Comparison of ENCODE assay signal across 8 mouse cellular contexts in genomic region chr14:103051159-103051769, GRCm38 (mm10). TPM values are rescaled to one million over a fixed set of nuclear protein-coding genes. Genes with fewer than 3 reads are reported as not detected.
DNase-seq lines count a peak whose midpoint lies in the region; ATAC-seq and TF ChIP-seq lines count a peak whose summit lies in the region.

No protein-coding gene starts in this region.

- peak; percentile 69; the same call in 1 of the 2 replicates for ATAC-seq in forebrain, embryonic 15.5 days (replicated peaks)
- peak; percentile 91 for ATAC-seq in lung, embryonic 14.5 days (ENCODE audit: insufficient read depth)

- no peaks in the 10 kb centered on the region for H3K9me3 ChIP-seq in forebrain, embryonic 15.5 days
- H3K9me3 ChIP-seq in lung, embryonic 14.5 days (ENCODE audit: low read depth, low read length) = no peaks in the 10 kb centered on the region

- H3K4me2 ChIP-seq in forebrain, embryonic 15.5 days (replicated peaks) = no peak overlapping the region
- H3K4me2 ChIP-seq in lung, embryonic 14.5 days = no peak overlapping the region

- 29% methylated on average over 8 of the region's 8 CpGs for WGBS in forebrain, embryonic 15.5 days
- WGBS in lung, embryonic 14.5 days = 33% methylated on average over 8 of the region's 8 CpGs

- peak; percentile 91 for DNase-seq in ES-CJ7 (ENCODE audit: low read depth, low spot score)
- peak; percentile 73 for DNase-seq in c-Kit-positive CD71-positive TER-119-negative erythroid progenitor cells, embryonic 14.5 days (ENCODE audit: low read depth)
- peak; percentile 85 for DNase-seq in heart, postnatal 4 days
- peak; percentile 60 to 90 for DNase-seq in layer of hippocampus, adult 18-20 months (ENCODE audit: low spot score in 2 of 2)
- DNase-seq in lung, embryonic 14.5 days = peak; percentile 82
- peak; percentile 39 for DNase-seq in ovary, adult 18-20 months (ENCODE audit: low spot score)
- peak; percentile 62 to 63 for DNase-seq in thymus, adult 18-20 months

- H3K4me1 ChIP-seq in forebrain, embryonic 15.5 days = no peaks in the 10 kb centered on the region
- no peaks in the 10 kb centered on the region for H3K4me1 ChIP-seq in lung, embryonic 14.5 days (ENCODE audit: insufficient read depth)

- H3K36me3 ChIP-seq in forebrain, embryonic 15.5 days = no peaks in the 10 kb centered on the region
- no peaks in the 10 kb centered on the region for H3K36me3 ChIP-seq in lung, embryonic 14.5 days (ENCODE audit: insufficient read depth)

- H3K4me3 ChIP-seq in forebrain, embryonic 15.5 days = no peak overlapping the region
- no peak overlapping the region for H3K4me3 ChIP-seq in lung, embryonic 14.5 days (ENCODE audit: low read depth, low read length)

- H3K27ac ChIP-seq in forebrain, embryonic 15.5 days (replicated peaks) = no peak overlapping the region
- no peak overlapping the region for H3K27ac ChIP-seq in lung, embryonic 14.5 days (ENCODE audit: low read depth)

- H3K9ac ChIP-seq in forebrain, embryonic 15.5 days (replicated peaks) = no peak overlapping the region
- no peak overlapping the region for H3K9ac ChIP-seq in lung, embryonic 14.5 days

- peak; percentile 98 for TF ChIP-seq CTCF in lung, embryonic 14.5 days (IDR thresholded peaks at IDR 0.05; ENCODE audit: low read depth)

- no peaks in the 10 kb centered on the region for H3K27me3 ChIP-seq in forebrain, embryonic 15.5 days
- H3K27me3 ChIP-seq in lung, embryonic 14.5 days (ENCODE audit: insufficient read depth, low read length) = no peaks in the 10 kb centered on the region

RNA-seq across cellular contexts. Expression of gene Acod1, which starts 4.5 kb away (rescaled TPM):
- polyA plus RNA-seq in forebrain, embryonic 15.5 days (2015; fragmentation: Nextera tagmentation; extraction: Ambion mirVana) = not detected in 2 replicates
- not detected for total RNA-seq in heart, postnatal 4 days (2021)
- total RNA-seq in layer of hippocampus, adult 18-20 months (2021) = not detected
- not detected in 2 replicates for polyA plus RNA-seq in lung, embryonic 14.5 days (2014; fragmentation: Nextera tagmentation; extraction: Ambion mirVana)

RNA-seq across cellular contexts. Expression of gene Cln5, which starts 18.8 kb away (rescaled TPM):
- 9.0 and 9.8 TPM in 2 replicates for polyA plus RNA-seq in forebrain, embryonic 15.5 days (2015; fragmentation: Nextera tagmentation; extraction: Ambion mirVana)
- total RNA-seq in heart, postnatal 4 days (2021) = 10 to 100 TPM; 17.8 to 18.3 TPM
- 10 to 100 TPM; 11.0 to 12.1 TPM for total RNA-seq in layer of hippocampus, adult 18-20 months (2021)
- polyA plus RNA-seq in lung, embryonic 14.5 days (2014; fragmentation: Nextera tagmentation; extraction: Ambion mirVana) = 31.2 and 34.4 TPM in 2 replicates

RNA-seq across cellular contexts. Expression of gene Fbxl3, which starts 48.1 kb away (rescaled TPM):
- polyA plus RNA-seq in forebrain, embryonic 15.5 days (2015; fragmentation: Nextera tagmentation; extraction: Ambion mirVana) = 25.2 and 30.3 TPM in 2 replicates
- 10 to 100 TPM; 57.6 to 59.7 TPM for total RNA-seq in heart, postnatal 4 days (2021)
- 100 to 1,000 TPM in 1 of 2 experiments, 10 to 100 TPM in 1; 97.2 to 101 TPM for total RNA-seq in layer of hippocampus, adult 18-20 months (2021)
- 33.5 and 33.7 TPM in 2 replicates for polyA plus RNA-seq in lung, embryonic 14.5 days (2014; fragmentation: Nextera tagmentation; extraction: Ambion mirVana)

Comparison
In these comparisons a context has a peak if more than half of its experiments do, and no peak if none do; other contexts are left out.
1. DNase-seq: peak in every context shown above with its lines; median percentile 91 in ES-CJ7; 85 in heart, postnatal 4 days; 82 in lung, embryonic 14.5 days; 75 in layer of hippocampus, adult 18-20 months; 73 in c-Kit-positive CD71-positive TER-119-negative erythroid progenitor cells, embryonic 14.5 days; 62 in thymus, adult 18-20 months; 39 in ovary, adult 18-20 months.